Mouse (Mus musculus) midbrain, embryonic 10.5 days (tissue): ENCODE results near the gene Lin52. TPM values are rescaled to one million over a fixed set of nuclear protein-coding genes. Genes with fewer than 3 reads are reported as not detected.

ENCODE experiments used
- DNase-seq: peaks from one replicate; pipeline ENCODE4 v3.0.0-alpha.2; 2017; ENCODE audit warnings: low spot score
- H3K27ac ChIP-seq: fragments of 300-500 bp; sonication (generic); replicated peaks from 2 replicates; pipeline ENCODE4 v1.5.1; 2016; ENCODE audit warnings: mild to moderate bottlenecking
- H3K27me3 ChIP-seq: fragments of 300-500 bp; sonication (generic); 2 replicates; pipeline ENCODE4 v1.6.1; 2016; ENCODE audit warnings: low read depth, mild to moderate bottlenecking; ENCODE audit not compliant: poor library complexity, severe bottlenecking
- H3K36me3 ChIP-seq: fragments of 300-500 bp; sonication (generic); 2 replicates; pipeline ENCODE4 v1.6.1; 2016; ENCODE audit warnings: mild to moderate bottlenecking, moderate library complexity
- H3K4me1 ChIP-seq: fragments of 300-500 bp; sonication (generic); 2 replicates; pipeline ENCODE4 v1.6.1; 2016
- H3K4me3 ChIP-seq: fragments of 300-500 bp; sonication (generic); 2 replicates; pipeline ENCODE4 v1.5.1; 2016; ENCODE audit warnings: mild to moderate bottlenecking, moderate library complexity
- H3K9me3 ChIP-seq: fragments of 300-500 bp; sonication (generic); replicated peaks from 2 replicates; pipeline ENCODE4 v1.6.1; 2016; ENCODE audit warnings: mild to moderate bottlenecking
- WGBS: fragments of 180-500 bp; shearing (Covaris S2); methylation state at CpG from one replicate; pipeline ENCODE4 v1.1.7; 2016; 5-methylcytosine and 5-hydroxymethylcytosine counted together
- polyA plus RNA-seq: library from polyadenylated mRNA; unstranded; fragments of >200 nt; fragmentation: Nextera tagmentation; extraction: Ambion mirVana; gene quantifications from 2 replicates; pipeline ENCODE4 v1.2.1, GENCODE M21; 2016

Gene Lin52
- polyA plus RNA-seq, 1 experiment from 2014 or later = 31.4 TPM

DNA sequence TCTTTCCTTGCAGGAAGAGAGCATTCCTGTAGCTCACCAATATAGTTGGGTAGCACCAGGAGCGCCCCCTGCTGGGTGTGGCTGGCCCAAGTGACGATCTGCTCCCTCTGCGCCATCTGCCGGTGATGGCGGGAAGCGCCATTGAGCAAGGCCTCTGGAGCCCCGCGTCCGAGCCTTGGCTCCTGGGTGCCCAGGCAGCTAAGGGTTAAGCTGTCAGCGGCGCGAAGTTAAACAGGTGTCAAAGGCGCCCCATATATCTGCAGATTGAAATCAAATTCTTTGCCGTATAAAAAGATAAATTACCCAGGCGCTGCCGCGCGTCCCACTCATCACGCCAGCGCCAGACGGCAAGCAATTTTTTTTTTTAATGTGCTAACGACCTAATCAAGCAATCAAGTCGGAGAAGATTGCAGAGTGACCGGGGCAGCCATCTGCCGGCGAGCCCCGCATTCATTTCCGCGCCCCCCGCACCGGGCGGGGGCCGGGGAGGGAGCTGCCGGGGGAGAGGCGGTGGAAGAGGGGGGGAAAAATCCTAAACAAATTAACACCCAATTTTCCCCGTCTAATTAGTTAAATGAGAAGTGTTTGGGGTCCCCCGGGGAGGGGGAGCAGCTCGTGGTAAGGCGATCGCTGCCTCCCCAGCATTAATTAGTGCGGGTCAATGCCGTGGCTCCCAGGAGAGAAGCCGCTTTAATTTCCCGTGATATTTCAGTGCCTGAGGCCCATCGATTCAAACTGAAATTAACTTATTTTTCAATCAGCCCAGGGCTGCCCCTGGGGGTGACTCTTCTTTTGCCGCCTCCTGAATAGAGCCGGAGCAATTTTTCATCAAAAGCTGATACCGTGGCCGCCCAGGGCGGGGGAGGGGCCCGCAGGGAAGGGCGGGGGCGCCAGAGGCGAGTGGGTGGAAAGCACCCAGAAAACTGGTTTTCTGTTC lies 138.9 kb downstream of the Lin52 start:
- Histone ChIP-seq H3K27ac (peak overlapping the region; percentile 57), H3K27me3 (peaks cover 38% of the 10 kb centered on the region), H3K36me3 (no peaks in the 10 kb centered on the region), H3K4me3 (peak overlapping the region; percentile 65), H3K9me3 (no peaks in the 10 kb centered on the region), H3K4me1 (peaks cover 16% of the 10 kb centered on the region)
- peak; percentile 93 for DNase-seq
- under 1% methylated on average over 54 of the region's 54 CpGs for WGBS

Other genes starting within 250 kb of the Lin52 start
- 5.9 and 6.3 TPM in 2 replicates for gene Elmsan1, start 232.5 kb upstream of the Lin52 start, polyA plus RNA-seq
- 19.9 and 21.6 TPM in 2 replicates for gene Ptgr2, start 166.2 kb upstream of the Lin52 start, polyA plus RNA-seq
- gene Zfp410, start 134.6 kb upstream of the Lin52 start, polyA plus RNA-seq = 119 and 130 TPM in 2 replicates
- 47.6 and 49.9 TPM in 2 replicates for gene Coq6, start 89.8 kb upstream of the Lin52 start, polyA plus RNA-seq
- 5.9 and 8.0 TPM in 2 replicates for gene Fam161b, start 89.6 kb upstream of the Lin52 start, polyA plus RNA-seq
- gene Entpd5, start 42.4 kb upstream of the Lin52 start, polyA plus RNA-seq = 8.0 and 8.4 TPM in 2 replicates
- 0.94 and 1.1 TPM in 2 replicates for gene Bbof1, start 42.4 kb upstream of the Lin52 start, polyA plus RNA-seq
- gene Rnf113a2, start 34.2 kb upstream of the Lin52 start, polyA plus RNA-seq = 23.7 and 25.2 TPM in 2 replicates
- gene Aldh6a1, start 418 bp upstream of the Lin52 start, polyA plus RNA-seq = 16.5 and 20.2 TPM in 2 replicates
- 1.0 and 1.9 TPM in 2 replicates for gene Vsx2, start 118.3 kb downstream of the Lin52 start, polyA plus RNA-seq
- gene Abcd4, start 166.0 kb downstream of the Lin52 start, polyA plus RNA-seq = 13.3 TPM in 2 replicates
- not detected in 2 replicates for gene Vrtn, start 189.6 kb downstream of the Lin52 start, polyA plus RNA-seq
- 0.10 and 0.15 TPM in 2 replicates for gene Syndig1l, start 247.4 kb downstream of the Lin52 start, polyA plus RNA-seq